Mouse (Mus musculus): ENCODE measurements around the gene Tcf7l1. TPM values are rescaled to one million over a fixed set of nuclear protein-coding genes. Genes with fewer than 3 reads are reported as not detected.

Gene Tcf7l1
- polyA plus RNA-seq (2012; rRNA removed) = 26.4 and 43.1 TPM in 2 replicates

DNA sequence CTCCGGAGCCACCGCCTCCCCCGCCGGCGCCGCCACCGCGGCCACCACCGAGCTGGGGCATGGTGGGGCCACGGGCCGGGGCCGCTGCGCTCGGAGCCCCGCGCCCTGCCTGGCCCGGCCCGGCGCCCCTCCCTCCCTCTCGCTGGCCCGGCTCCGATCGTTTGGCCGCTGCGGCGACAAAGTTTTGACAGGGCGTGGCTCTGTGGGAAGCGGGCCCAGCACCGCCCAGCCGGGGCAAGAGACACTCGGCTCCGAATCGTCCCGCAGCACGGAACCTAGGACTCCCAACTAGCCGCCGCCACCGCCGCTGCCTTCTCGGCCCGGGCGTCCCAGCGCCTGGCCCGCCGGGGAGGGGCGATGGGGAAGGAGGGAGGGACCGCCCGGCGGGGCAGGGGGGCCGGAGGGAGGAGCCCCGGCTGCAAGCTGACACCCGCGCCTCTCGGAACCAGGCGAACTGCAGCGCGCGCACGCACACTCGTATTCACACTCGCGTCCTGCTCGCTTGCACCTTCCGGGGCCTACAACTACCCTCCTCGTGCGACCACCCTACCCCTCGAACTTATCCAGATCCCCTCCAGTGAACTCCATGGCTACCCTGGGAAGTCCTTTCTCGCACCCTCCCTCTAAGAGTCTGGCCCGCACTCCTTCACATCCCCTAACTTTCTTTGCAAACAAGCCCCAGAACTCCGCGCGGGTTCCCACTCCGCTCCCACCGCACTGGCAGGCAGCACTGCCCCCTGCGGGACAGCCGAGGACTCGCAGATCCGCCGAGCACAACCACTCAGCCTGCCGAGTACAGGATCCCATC is at the start of gene Tcf7l1:
TSS of gene Tcf7l1 (minus strand) at position 363 of the 808 bp plus-strand sequence.

DNA sequence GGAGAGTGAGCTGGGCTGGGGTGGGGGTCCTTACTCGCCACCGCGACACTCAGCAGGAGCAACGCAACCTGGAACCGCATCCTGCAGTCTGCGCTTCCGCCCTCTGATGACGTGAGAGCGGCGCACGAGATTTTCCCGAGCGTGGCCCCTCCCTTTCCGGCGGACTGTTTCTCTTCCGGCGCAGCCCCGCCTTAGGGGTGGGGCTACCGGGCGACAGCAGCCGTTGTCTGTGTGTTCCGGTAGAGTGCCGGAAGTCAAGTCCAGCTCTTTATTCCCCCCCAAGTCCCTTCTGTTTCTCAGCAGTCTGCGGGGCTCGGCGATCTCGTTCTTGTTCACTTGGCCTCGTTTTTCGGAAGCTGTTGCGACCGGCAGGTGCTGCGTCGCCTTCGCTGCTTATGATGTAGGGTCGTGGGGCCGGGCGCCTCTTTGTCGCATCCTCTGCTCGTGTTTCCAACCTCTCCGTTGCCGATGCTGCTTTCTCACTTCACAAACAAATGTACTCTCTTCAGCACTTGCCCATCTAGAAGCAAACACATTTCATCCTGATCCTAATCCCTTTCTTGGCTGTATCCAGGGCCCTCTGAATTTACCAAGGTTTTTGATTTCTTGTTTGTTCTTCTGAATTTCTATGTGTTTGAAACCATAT is 172.3 kb downstream of the Tcf7l1 start, which contains the start of gene Tgoln1:
TSS of gene Tgoln1 (minus strand) at position 358 of the 646 bp plus-strand sequence.

DNA sequence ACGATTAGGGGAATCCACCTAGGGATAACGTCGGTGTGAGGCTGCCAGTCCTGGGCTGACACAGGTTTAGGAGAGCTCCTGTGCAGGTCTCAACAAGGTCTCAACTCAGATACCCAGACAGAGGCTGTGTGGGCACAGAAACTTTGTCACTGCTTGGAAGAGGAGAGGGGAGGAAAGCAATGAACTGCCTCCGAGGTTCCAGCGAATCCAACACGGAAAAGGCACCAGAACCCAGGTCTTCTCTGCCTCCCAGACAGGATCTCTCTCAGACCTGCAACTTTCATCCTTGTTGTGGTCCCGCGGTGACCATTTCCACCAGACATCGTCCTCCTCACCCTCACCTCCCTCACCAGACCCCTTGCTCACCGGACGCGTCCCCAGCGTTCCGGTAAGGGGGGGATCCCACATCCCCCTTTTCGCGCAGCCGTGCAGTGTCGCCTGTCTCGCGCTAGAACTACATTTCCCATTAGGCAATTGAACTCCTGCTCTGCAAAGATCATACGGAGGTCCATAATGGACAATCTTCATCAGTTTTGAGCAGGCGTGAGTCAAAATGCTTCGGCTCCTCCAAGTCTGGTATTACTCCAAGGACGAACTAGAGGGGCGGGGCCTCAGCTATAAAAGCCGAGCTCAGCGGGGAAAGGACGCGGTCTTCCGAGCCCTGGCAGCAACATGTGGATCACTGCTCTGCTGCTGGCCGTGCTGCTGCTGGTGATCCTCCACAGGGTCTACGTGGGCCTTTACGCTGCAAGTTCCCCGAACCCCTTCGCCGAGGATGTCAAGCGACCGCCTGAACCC is 190.9 kb downstream of the Tcf7l1 start, which contains the start of the genes Elmod3 and Retsat:
TSS of gene Elmod3 (minus strand) at position 458 of the 798 bp plus-strand sequence.
TSS of gene Retsat (plus strand) at position 520 of the 798 bp plus-strand sequence.

Other genes with a start within 250 kb of the Tcf7l1 start
- 4.9 and 7.1 TPM in 2 replicates for gene Capg, start 244.9 kb downstream of the Tcf7l1 start, polyA plus RNA-seq (2012; rRNA removed)
- gene Elmod3, start 190.8 kb downstream of the Tcf7l1 start, polyA plus RNA-seq (2012; rRNA removed) = 7.8 and 11.3 TPM in 2 replicates
- gene Retsat, start 190.8 kb downstream of the Tcf7l1 start, polyA plus RNA-seq (2012; rRNA removed) = 2.8 and 4.7 TPM in 2 replicates
- 22.2 and 24.3 TPM in 2 replicates for gene Tgoln1, start 172.3 kb downstream of the Tcf7l1 start, polyA plus RNA-seq (2012; rRNA removed)
- 38.5 and 108 TPM in 2 replicates for gene Kcmf1, start 110.7 kb upstream of the Tcf7l1 start, polyA plus RNA-seq (2012; rRNA removed)
- 1,988 and 1,997 TPM in 2 replicates for gene Tmsb10, start 169.5 kb upstream of the Tcf7l1 start, polyA plus RNA-seq (2012; rRNA removed)